Comparison of ENCODE assay signal across 17 mouse cellular contexts in the genomic region with DNA sequence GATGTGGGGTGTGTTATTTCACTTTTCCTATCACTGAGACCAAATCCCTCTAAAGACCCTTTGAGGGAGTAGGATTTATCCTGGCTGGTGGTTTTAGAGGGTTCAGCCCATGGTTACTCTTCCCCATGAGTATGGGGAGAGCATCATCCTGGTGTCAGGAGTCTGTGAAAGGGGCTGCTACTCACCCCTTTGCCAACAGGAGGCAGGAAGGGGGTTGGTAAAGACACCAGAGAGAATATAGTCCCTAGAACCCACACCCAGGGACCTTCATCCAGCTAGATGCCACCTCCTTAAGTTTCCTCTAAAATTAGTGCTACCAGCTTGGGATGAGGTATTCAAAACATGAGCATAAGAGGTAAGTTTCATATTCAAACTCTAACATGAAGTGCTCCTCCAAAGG.
DNase-seq lines count a peak whose midpoint lies in the region; ATAC-seq and TF ChIP-seq lines count a peak whose summit lies in the region.
"Had no signal": no experiment of that assay in that cellular context is flagged by ENCODE, and none has a peak within 500 bp of the region (broad histone marks: within the 10 kb centered on the region; RNA-seq: fewer than 3 reads in every experiment).

No protein-coding gene starts in this region.

- no peak for ATAC-seq in heart, embryonic 12.5 days (ENCODE audit: insufficient number of reproducible peaks, low FRiP score)
- ATAC-seq: forebrain, embryonic 16.5 days; hindbrain, embryonic 16.5 days; midbrain, embryonic 13.5 days had no signal

- H3ac ChIP-seq in myocyte (ENCODE audit: control insufficient read depth, insufficient read length): no peak overlapping the region

- no peak overlapping the region for H3K4me2 ChIP-seq in heart, embryonic 12.5 days
- peak overlapping the region; percentile 84 for H3K4me2 ChIP-seq in myocyte (ENCODE audit: low read depth)
- H3K4me2 ChIP-seq: embryonic facial prominence, embryonic 12.5 days; limb, embryonic 15.5 days; liver, embryonic 13.5 days; midbrain, embryonic 13.5 days had no signal

- H3K9me3 ChIP-seq in heart, embryonic 12.5 days (replicated peaks): no peaks in the 10 kb centered on the region
- H3K9me3 ChIP-seq: embryonic facial prominence, embryonic 12.5 days; limb, embryonic 10.5 days; limb, embryonic 15.5 days; liver, embryonic 13.5 days; midbrain, embryonic 13.5 days had no signal

- peak overlapping the region; percentile 86 for H3K27ac ChIP-seq in heart, embryonic 12.5 days (ENCODE audit: poor library complexity, severe bottlenecking)
- no peak overlapping the region for H3K27ac ChIP-seq in layer of hippocampus, adult 2 months
- H3K27ac ChIP-seq: liver, embryonic 13.5 days; midbrain, embryonic 13.5 days had no signal

- no peaks in the 10 kb centered on the region for H3K79me2 ChIP-seq in myocyte (ENCODE audit: control insufficient read depth, insufficient read depth)

- TF ChIP-seq CTCF in layer of hippocampus, adult 2 months (conservative IDR thresholded peaks at IDR 0.05): 0 out of 2 replicates have a peak, but pooled peaks have one; percentile 15

- peaks cover 68% of the 10 kb centered on the region for H3K4me1 ChIP-seq in heart, embryonic 12.5 days (replicated peaks)
- H3K4me1 ChIP-seq: liver, embryonic 13.5 days; midbrain, embryonic 13.5 days had no signal

- DNase-seq in heart, postnatal 25 days (ENCODE audit: low spot score): no peak
- DNase-seq in layer of hippocampus, adult 2 months (ENCODE audit: low spot score in 2 of 2): no peak
- DNase-seq in layer of hippocampus, adult 8-10 months (ENCODE audit: low spot score in 2 of 2): no peak
- peak; percentile 2 for DNase-seq in 416B (ENCODE audit: low read depth)
- DNase-seq: cerebellum, adult 11 months; cerebellum, adult 9-10 months; liver, embryonic 13.5 days had no signal

- no peak overlapping the region for H3K4me3 ChIP-seq in heart, embryonic 12.5 days
- H3K4me3 ChIP-seq in layer of hippocampus, adult 2 months: no peak overlapping the region
- no peak overlapping the region for H3K4me3 ChIP-seq in myocyte
- H3K4me3 ChIP-seq: embryonic facial prominence, embryonic 12.5 days; erythroblast, embryonic 14.5 days; limb, embryonic 10.5 days; limb, embryonic 15.5 days; liver, embryonic 13.5 days; midbrain, embryonic 13.5 days had no signal

- H3K27me3 ChIP-seq in heart, embryonic 12.5 days (replicated peaks): no peaks in the 10 kb centered on the region
- H3K27me3 ChIP-seq in myocyte (ENCODE audit: control insufficient read depth, insufficient read depth, insufficient read length): no peaks in the 10 kb centered on the region
- H3K27me3 ChIP-seq: embryonic facial prominence, embryonic 12.5 days; limb, embryonic 15.5 days; liver, embryonic 13.5 days; midbrain, embryonic 13.5 days had no signal

- no peaks in the 10 kb centered on the region for H3K36me3 ChIP-seq in heart, embryonic 12.5 days
- no peaks in the 10 kb centered on the region for H3K36me3 ChIP-seq in myocyte (ENCODE audit: control insufficient read depth, insufficient read depth)
- H3K36me3 ChIP-seq: embryonic facial prominence, embryonic 12.5 days; G1E; limb, embryonic 10.5 days; limb, embryonic 15.5 days; liver, embryonic 13.5 days; midbrain, embryonic 13.5 days had no signal

- intact Hi-C loops in heart, postnatal 25 days (cut with DNase I): no loop called here

- TF ChIP-seq POLR2A in myocyte (IDR thresholded peaks at IDR 0.05; ENCODE audit: insufficient read length, low read depth): no peak

- H3K9ac ChIP-seq in heart, embryonic 12.5 days: no peak overlapping the region
- H3K9ac ChIP-seq: embryonic facial prominence, embryonic 12.5 days; limb, embryonic 15.5 days; liver, embryonic 13.5 days; midbrain, embryonic 13.5 days had no signal

TF ChIP-seq in myocyte, 11 proteins besides CTCF, POLR2A, EP300 and RAD21:
- TF ChIP-seq MYOG (IDR thresholded peaks at IDR 0.05; ENCODE audit: control insufficient read depth in 1 of 3, insufficient read depth in 1 of 3, insufficient read length in 2 of 3, low read depth in 2 of 3) (no peak), REST (IDR thresholded peaks at IDR 0.05; ENCODE audit: insufficient read depth, insufficient read length) (no peak), MYOD1 (IDR thresholded peaks at IDR 0.05; ENCODE audit: control insufficient read depth in 1 of 3, insufficient read length in 2 of 3, low read depth in 2 of 3) (no peak), SRF (IDR thresholded peaks at IDR 0.05; ENCODE audit: control insufficient read depth, insufficient read length, low read depth) (no peak), TCF12 (IDR thresholded peaks at IDR 0.05; ENCODE audit: insufficient read depth, poor library complexity, severe bottlenecking) (no peak), E2F4 (IDR thresholded peaks at IDR 0.05; ENCODE audit: insufficient read depth) (no peak), CEBPB (IDR thresholded peaks at IDR 0.05; ENCODE audit: insufficient read depth, poor library complexity, severe bottlenecking) (no peak), MAX (IDR thresholded peaks at IDR 0.05; ENCODE audit: low read depth) (no peak), POLR2AphosphoS2 (IDR thresholded peaks at IDR 0.05; ENCODE audit: insufficient read length, low read depth) (no peak), USF1 (IDR thresholded peaks at IDR 0.05; ENCODE audit: low read depth) (no peak), TCF3 (IDR thresholded peaks at IDR 0.05; ENCODE audit: insufficient read length, low read depth) (no peak)
